Mouse (Mus musculus) bone marrow, adult 2 months (tissue): ENCODE measurements around the gene Folr1. TPM values are rescaled to one million over a fixed set of nuclear protein-coding genes. Genes with fewer than 3 reads are reported as not detected.

Experiments
- H3K27ac ChIP-seq: fragments of 200-500 bp; 2 replicates; pipeline ENCODE4 v1.5.1; 2012; ENCODE audit warnings: low read depth, mild to moderate bottlenecking, control low read depth, inconsistent platforms, low read length; ENCODE audit not compliant: control insufficient read depth, poor library complexity, insufficient read depth
- H3K4me1 ChIP-seq: fragments of 200-500 bp; 2 replicates; pipeline ENCODE4 v1.6.1; 2011; ENCODE audit warnings: low read length; ENCODE audit not compliant: control insufficient read depth, insufficient read depth
- H3K4me3 ChIP-seq: fragments of 200-500 bp; replicated peaks from 2 replicates; pipeline ENCODE3; 2011; ENCODE audit warnings: mild to moderate bottlenecking, low read depth, low read length, control low read depth; ENCODE audit not compliant: control insufficient read depth
- CTCF ChIP-seq: fragments of 200-500 bp; IDR thresholded peaks from 2 replicates; pipeline ENCODE4 v1.5.1; 2011; ENCODE audit warnings: low read length, control low read depth; ENCODE audit not compliant: control insufficient read depth, insufficient read depth
- POLR2A ChIP-seq: fragments of 200-500 bp; IDR thresholded peaks from 2 replicates; pipeline ENCODE4 v1.6.1; 2011; ENCODE audit warnings: low read depth, mild to moderate bottlenecking, control low read depth, low read length, borderline replicate concordance; ENCODE audit not compliant: control insufficient read depth
- WGBS: fragments of 180-500 bp; shearing (Covaris S2); methylation state at CpG from one replicate; pipeline ENCODE4 v1.1.7; 2018; 5-methylcytosine and 5-hydroxymethylcytosine counted together
- polyA plus RNA-seq: library from polyadenylated mRNA; stranded (reverse); fragments of >200 nt; gene quantifications from 2 replicates; pipeline ENCODE4 v1.2.4, GENCODE M21; 2011; ENCODE audit warnings: low replicate concordance; ENCODE audit not compliant: missing spikeins, insufficient read depth, insufficient read length

Gene Folr1
- polyA plus RNA-seq, 1 experiment: 6.8 TPM

DNA sequence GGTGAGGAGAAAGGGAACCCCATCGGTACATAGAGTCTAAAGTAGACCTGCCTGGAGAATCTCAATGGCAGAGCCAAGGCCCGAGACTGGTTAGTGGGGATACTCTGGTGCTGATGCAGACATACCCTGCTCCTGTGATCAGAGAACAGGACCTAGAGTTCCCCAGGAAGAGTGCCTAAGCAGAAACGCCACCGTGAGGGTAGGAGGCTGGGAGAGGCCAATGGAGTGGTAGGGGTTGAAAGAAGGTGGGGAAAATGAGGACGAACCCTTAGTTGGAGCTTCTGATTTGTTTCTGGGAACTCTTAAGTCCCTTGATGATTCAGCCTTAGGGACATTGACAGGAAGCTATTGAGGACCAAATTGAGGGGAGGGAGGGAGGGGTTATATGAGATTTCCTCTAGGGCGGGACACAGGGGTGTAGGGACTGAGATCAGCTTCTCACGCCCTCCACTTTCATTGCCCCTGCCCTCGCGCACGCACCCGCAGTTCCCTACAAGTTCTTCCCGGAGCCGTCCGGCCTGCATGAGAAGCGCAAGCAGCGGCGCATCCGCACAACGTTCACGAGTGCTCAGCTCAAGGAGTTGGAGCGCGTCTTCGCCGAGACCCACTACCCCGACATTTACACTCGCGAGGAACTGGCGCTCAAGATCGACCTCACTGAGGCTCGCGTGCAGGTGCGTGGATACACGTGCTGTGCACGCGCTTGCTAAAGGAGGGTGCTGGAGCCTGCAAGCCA lies 50.1 kb downstream of the Folr1 start:
- no peaks in the 10 kb centered on the region for H3K4me1 ChIP-seq
- 4% methylated on average over 35 of the region's 35 CpGs for WGBS

DNA sequence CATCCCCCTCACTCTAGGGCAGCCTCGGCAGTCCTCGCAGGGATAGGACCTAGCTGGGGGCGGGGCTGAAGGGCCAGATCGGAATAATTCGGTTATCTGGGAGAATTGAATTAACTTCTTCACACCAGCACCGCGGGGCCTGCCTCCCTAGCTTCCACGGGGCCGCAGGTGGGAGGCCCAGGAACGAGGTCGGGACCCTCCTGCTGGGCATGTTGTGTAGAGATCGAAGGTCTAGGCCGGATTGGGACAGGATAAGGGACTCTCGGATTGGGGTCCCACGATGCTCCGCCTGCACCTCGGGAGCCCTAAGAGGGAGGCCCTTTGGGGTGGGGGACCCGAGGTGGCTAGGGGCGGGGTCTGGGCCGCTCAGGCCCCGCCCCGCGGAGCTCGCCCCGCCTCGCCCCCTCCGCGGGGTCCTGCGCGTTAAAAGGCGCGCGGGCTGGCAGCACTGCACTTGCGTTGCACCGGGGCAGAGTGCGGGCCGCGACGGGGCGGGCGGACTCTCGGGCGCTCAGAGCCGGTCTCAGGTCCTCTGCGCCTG lies 52.7 kb downstream of the Folr1 start, which contains the start of gene Phox2a:
Gene Phox2a, plus strand, starts transcription at position 453 of the 541 bp plus-strand sequence.
- Histone ChIP-seq H3K4me3 (no peak within 1 kb of the TSS), H3K4me1 (no peaks in the 10 kb centered on the region), H3K27ac (no peak within 1 kb of the TSS)
- WGBS: 6% methylated on average over 45 of the region's 45 CpGs
- TF ChIP-seq POLR2A: no peak
- no peak for TF ChIP-seq CTCF

More for the DNA sequence above, 50.1 kb downstream of the Folr1 start:
- TF ChIP-seq POLR2A (no peak), CTCF (no peak)
- Histone ChIP-seq H3K27ac (no peak overlapping the region), H3K4me3 (no peak overlapping the region)

Other genes starting within 250 kb of the Folr1 start
- gene Clpb, start 207.2 kb downstream of the Folr1 start, polyA plus RNA-seq: 5.0 and 12.5 TPM in 2 replicates
- gene Phox2a, start 52.5 kb downstream of the Folr1 start, polyA plus RNA-seq: not detected in 2 replicates
- 9.4 and 22.7 TPM in 2 replicates for gene Inppl1, start 32.6 kb downstream of the Folr1 start, polyA plus RNA-seq
- gene Folr2, start 13.6 kb downstream of the Folr1 start, polyA plus RNA-seq: 0.92 and 3.3 TPM in 2 replicates
- 79.0 and 97.5 TPM in 2 replicates for gene Anapc15, start 7.1 kb downstream of the Folr1 start, polyA plus RNA-seq
- gene Lamtor1, start 35.1 kb upstream of the Folr1 start, polyA plus RNA-seq: 53.6 and 78.1 TPM in 2 replicates
- gene Tomt, start 35.6 kb upstream of the Folr1 start, polyA plus RNA-seq: not detected in 2 replicates
- not detected in 2 replicates for gene Lrrc51, start 63.1 kb upstream of the Folr1 start, polyA plus RNA-seq
- 82.2 and 130 TPM in 2 replicates for gene Numa1, start 63.3 kb upstream of the Folr1 start, polyA plus RNA-seq
- gene Il18bp, start 147.9 kb upstream of the Folr1 start, polyA plus RNA-seq: 12.9 and 17.6 TPM in 2 replicates
- gene Rnf121, start 194.7 kb upstream of the Folr1 start, polyA plus RNA-seq: 10.0 and 12.9 TPM in 2 replicates
- 33.8 and 35.5 TPM in 2 replicates for gene Xndc1, start 194.7 kb upstream of the Folr1 start, polyA plus RNA-seq
- gene Xntrpc, start 194.9 kb upstream of the Folr1 start, polyA plus RNA-seq: 1.0 and 3.2 TPM in 2 replicates
- gene Trpc2, start 212.3 kb upstream of the Folr1 start, polyA plus RNA-seq: not detected in 2 replicates
- not detected in 2 replicates for gene Art1, start 231.0 kb upstream of the Folr1 start, polyA plus RNA-seq
- 3.6 TPM in 1 of 2 replicates, not detected in the other for gene Art5, start 238.7 kb upstream of the Folr1 start, polyA plus RNA-seq
- not detected in 2 replicates for gene Chrna10, start 246.0 kb upstream of the Folr1 start, polyA plus RNA-seq